Mouse (Mus musculus) midbrain, embryonic 10.5 days (tissue): ENCODE data around the gene Rbbp9. TPM values are rescaled to one million over a fixed set of nuclear protein-coding genes. Genes with fewer than 3 reads are reported as not detected.

Experiments
- DNase-seq: peaks from one replicate; pipeline ENCODE4 v3.0.0-alpha.2; 2017; ENCODE audit warnings: low spot score
- H3K27ac ChIP-seq: fragments of 300-500 bp; sonication (generic); replicated peaks from 2 replicates; pipeline ENCODE4 v1.5.1; 2016; ENCODE audit warnings: mild to moderate bottlenecking
- H3K27me3 ChIP-seq: fragments of 300-500 bp; sonication (generic); 2 replicates; pipeline ENCODE4 v1.6.1; 2016; ENCODE audit warnings: low read depth, mild to moderate bottlenecking; ENCODE audit not compliant: poor library complexity, severe bottlenecking
- H3K36me3 ChIP-seq: fragments of 300-500 bp; sonication (generic); 2 replicates; pipeline ENCODE4 v1.6.1; 2016; ENCODE audit warnings: mild to moderate bottlenecking, moderate library complexity
- H3K4me1 ChIP-seq: fragments of 300-500 bp; sonication (generic); 2 replicates; pipeline ENCODE4 v1.6.1; 2016
- H3K4me3 ChIP-seq: fragments of 300-500 bp; sonication (generic); 2 replicates; pipeline ENCODE4 v1.5.1; 2016; ENCODE audit warnings: mild to moderate bottlenecking, moderate library complexity
- H3K9me3 ChIP-seq: fragments of 300-500 bp; sonication (generic); replicated peaks from 2 replicates; pipeline ENCODE4 v1.6.1; 2016; ENCODE audit warnings: mild to moderate bottlenecking
- WGBS: fragments of 180-500 bp; shearing (Covaris S2); methylation state at CpG from one replicate; pipeline ENCODE4 v1.1.7; 2016; 5-methylcytosine and 5-hydroxymethylcytosine counted together
- polyA plus RNA-seq: library from polyadenylated mRNA; unstranded; fragments of >200 nt; fragmentation: Nextera tagmentation; extraction: Ambion mirVana; gene quantifications from 2 replicates; pipeline ENCODE4 v1.2.1, GENCODE M21; 2016

Rbbp9 gene
- polyA plus RNA-seq, 1 experiment from 2014 or later = 60.4 TPM

GRCm38 (mm10) chr2:144544630-144545029 lies 6.0 kb downstream of the Rbbp9 start:
- WGBS = 89% methylated on average over 6 of the region's 6 CpGs
- Histone ChIP-seq H3K27ac (no peak overlapping the region), H3K4me1 (peaks cover 5% of the 10 kb centered on the region; the same call in 1 of the 2 replicates), H3K36me3 (peaks cover 85% of the 10 kb centered on the region), H3K27me3 (no peaks in the 10 kb centered on the region), H3K4me3 (no peak overlapping the region), H3K9me3 (no peaks in the 10 kb centered on the region)
- DNase-seq = no peak

GRCm38 (mm10) chr2:144543670-144544069 lies 7.0 kb downstream of the Rbbp9 start:
- H3K36me3 ChIP-seq = peaks cover 95% of the 10 kb centered on the region
- no peaks in the 10 kb centered on the region for H3K27me3 ChIP-seq
- no peak for DNase-seq
- WGBS = 93% methylated on average over 6 of the region's 6 CpGs
- no peak overlapping the region for H3K4me3 ChIP-seq
- no peak overlapping the region for H3K27ac ChIP-seq
- H3K4me1 ChIP-seq = no peaks in the 10 kb centered on the region
- no peaks in the 10 kb centered on the region for H3K9me3 ChIP-seq

- Histone ChIP-seq H3K27ac (no peak overlapping the region), H3K27me3 (no peaks in the 10 kb centered on the region), H3K4me3 (no peak overlapping the region), H3K4me1 (no peaks in the 10 kb centered on the region), H3K36me3 (peaks cover 98% of the 10 kb centered on the region), H3K9me3 (no peaks in the 10 kb centered on the region)
- 94% methylated on average over 4 of the region's 4 CpGs for WGBS
- DNase-seq = no peak
Measured at GRCm38 (mm10) chr2:144541246-144541645, 9.4 kb downstream of the Rbbp9 start.

GRCm38 (mm10) chr2:144537123-144537522 lies 13.5 kb downstream of the Rbbp9 start:
- Histone ChIP-seq H3K9me3 (peaks cover 8% of the 10 kb centered on the region; the same call in 1 of the 2 replicates), H3K4me1 (no peaks in the 10 kb centered on the region), H3K36me3 (peaks cover 100% of the 10 kb centered on the region), H3K4me3 (no peak overlapping the region), H3K27me3 (no peaks in the 10 kb centered on the region), H3K27ac (no peak overlapping the region)
- DNase-seq = no peak
- WGBS = 97% methylated on average over 7 of the region's 7 CpGs

GRCm38 (mm10) chr2:144527821-144528174 lies 22.9 kb downstream of the Rbbp9 start:
- Histone ChIP-seq H3K27me3 (peaks cover 26% of the 10 kb centered on the region), H3K4me1 (peaks cover 18% of the 10 kb centered on the region), H3K9me3 (no peaks in the 10 kb centered on the region), H3K4me3 (peak overlapping the region; percentile 98), H3K36me3 (peaks cover 32% of the 10 kb centered on the region), H3K27ac (peak overlapping the region; percentile 93)
- WGBS = under 1% methylated on average over 25 of the region's 25 CpGs
- DNase-seq = no peak

GRCm38 (mm10) chr2:144526981-144527820 lies 23.5 kb downstream of the Rbbp9 start, which contains the start of the genes Dzank1 and Polr3f:
Dzank1 (minus strand) TSS chr2:144527414.
Polr3f (plus strand) TSS chr2:144527718.
- H3K27ac ChIP-seq = peak within 1 kb of the TSS; percentile 93
- H3K9me3 ChIP-seq = no peaks in the 10 kb centered on the region
- H3K36me3 ChIP-seq = peaks cover 26% of the 10 kb centered on the region
- under 1% methylated on average over 56 of the region's 56 CpGs for WGBS
- peaks cover 31% of the 10 kb centered on the region for H3K27me3 ChIP-seq
- peak within 1 kb of the TSS; percentile 98 for H3K4me3 ChIP-seq
- H3K4me1 ChIP-seq = peaks cover 18% of the 10 kb centered on the region
- peak; percentile 97 for DNase-seq

GRCm38 (mm10) chr2:144525856-144526255 lies 24.8 kb downstream of the Rbbp9 start:
- peaks cover 41% of the 10 kb centered on the region for H3K27me3 ChIP-seq
- H3K9me3 ChIP-seq = no peaks in the 10 kb centered on the region
- H3K4me1 ChIP-seq = peaks cover 18% of the 10 kb centered on the region
- no peak overlapping the region for H3K4me3 ChIP-seq
- DNase-seq = no peak
- H3K36me3 ChIP-seq = peaks cover 13% of the 10 kb centered on the region
- no peak overlapping the region for H3K27ac ChIP-seq
- WGBS = 61% methylated on average over 10 of the region's 10 CpGs

- no peaks in the 10 kb centered on the region for H3K4me1 ChIP-seq
- H3K27ac ChIP-seq = no peak overlapping the region
- no peak overlapping the region for H3K4me3 ChIP-seq
- 61% methylated on average over 3 of the region's 3 CpGs for WGBS
- H3K9me3 ChIP-seq = no peaks in the 10 kb centered on the region
- DNase-seq = no peak
- H3K27me3 ChIP-seq = peaks cover 59% of the 10 kb centered on the region
- no peaks in the 10 kb centered on the region for H3K36me3 ChIP-seq
Measured at GRCm38 (mm10) chr2:144519772-144520171, 30.9 kb downstream of the Rbbp9 start.

GRCm38 (mm10) chr2:144514619-144515018 lies 36.0 kb downstream of the Rbbp9 start:
- WGBS = 79% methylated on average over 3 of the region's 3 CpGs
- Histone ChIP-seq H3K9me3 (no peaks in the 10 kb centered on the region), H3K27me3 (peaks cover 37% of the 10 kb centered on the region)

GRCm38 (mm10) chr2:144502134-144502533 lies 48.5 kb downstream of the Rbbp9 start:
- no peak for DNase-seq
- H3K4me3 ChIP-seq = no peak overlapping the region
- H3K9me3 ChIP-seq = no peaks in the 10 kb centered on the region
- no peaks in the 10 kb centered on the region for H3K36me3 ChIP-seq
- WGBS = 92% methylated on average over 6 of the region's 6 CpGs
- H3K27me3 ChIP-seq = no peaks in the 10 kb centered on the region
- no peak overlapping the region for H3K27ac ChIP-seq
- H3K4me1 ChIP-seq = no peaks in the 10 kb centered on the region

More at GRCm38 (mm10) chr2:144514619-144515018, 36.0 kb downstream of the Rbbp9 start:
- DNase-seq = no peak
- Histone ChIP-seq H3K4me1 (no peaks in the 10 kb centered on the region), H3K4me3 (no peak overlapping the region), H3K27ac (no peak overlapping the region), H3K36me3 (no peaks in the 10 kb centered on the region)

Other genes with a start within 250 kb of the Rbbp9 start
- not detected in 2 replicates for gene Ovol2, start 218.7 kb downstream of the Rbbp9 start, polyA plus RNA-seq
- gene Kat14, start 181.9 kb downstream of the Rbbp9 start, polyA plus RNA-seq = 58.9 and 60.1 TPM in 2 replicates
- gene Pet117, start 181.9 kb downstream of the Rbbp9 start, polyA plus RNA-seq = not detected in 2 replicates
- 1.8 and 2.8 TPM in 2 replicates for gene Dzank1, start 23.5 kb downstream of the Rbbp9 start, polyA plus RNA-seq
- 32.8 and 34.9 TPM in 2 replicates for gene Polr3f, start 23.2 kb downstream of the Rbbp9 start, polyA plus RNA-seq
- 130 and 137 TPM in 2 replicates for gene Sec23b, start 5.4 kb upstream of the Rbbp9 start, polyA plus RNA-seq
- 31.6 and 31.9 TPM in 2 replicates for gene Smim26, start 43.2 kb upstream of the Rbbp9 start, polyA plus RNA-seq
- 37.6 and 38.3 TPM in 2 replicates for gene Dtd1, start 49.0 kb upstream of the Rbbp9 start, polyA plus RNA-seq